Mouse (Mus musculus) hindbrain, embryonic 11.5 days (tissue): ENCODE results near the gene Cntrl. TPM values are rescaled to one million over a fixed set of nuclear protein-coding genes. Genes with fewer than 3 reads are reported as not detected.

ENCODE experiments used
- ATAC-seq: fragments of 200-750 bp; cut with Nextera tagmentation; 2 replicates; pipeline ENCODE4 v1.8.0; 2017; ENCODE audit warnings: mild to moderate bottlenecking, moderate TSS enrichment, moderate library complexity; ENCODE audit not compliant: low FRiP score
- DNase-seq: peaks from one replicate; pipeline ENCODE4 v3.0.0-alpha.2; 2015; ENCODE audit warnings: low spot score
- H3K27ac ChIP-seq: fragments of 300-500 bp; sonication (generic); 2 replicates; pipeline ENCODE4 v1.5.1; 2014; ENCODE audit warnings: mild to moderate bottlenecking, low read depth, low read length
- H3K27me3 ChIP-seq: fragments of 300-500 bp; sonication (generic); 2 replicates; pipeline ENCODE4 v1.6.1; 2014; ENCODE audit warnings: mild to moderate bottlenecking, low read length, moderate library complexity, mixed read lengths; ENCODE audit not compliant: control insufficient read depth, insufficient read depth
- H3K36me3 ChIP-seq: fragments of 300-500 bp; sonication (generic); 2 replicates; pipeline ENCODE4 v1.6.1; 2014; ENCODE audit warnings: mild to moderate bottlenecking, low read length, moderate library complexity, mixed read lengths; ENCODE audit not compliant: control insufficient read depth, insufficient read depth
- H3K4me1 ChIP-seq: fragments of 300-500 bp; sonication (generic); replicated peaks from 2 replicates; pipeline ENCODE4 v1.6.1; 2014; ENCODE audit warnings: low read length, mixed read lengths; ENCODE audit not compliant: control insufficient read depth, insufficient read depth
- H3K4me2 ChIP-seq: fragments of 300-500 bp; sonication (generic); replicated peaks from 2 replicates; pipeline ENCODE4 v1.6.1; 2014; ENCODE audit warnings: mild to moderate bottlenecking, low read depth, low read length
- H3K4me3 ChIP-seq: fragments of 300-500 bp; sonication (generic); 2 replicates; pipeline ENCODE4 v1.5.1; 2014; ENCODE audit warnings: low read depth, low read length
- H3K9ac ChIP-seq: fragments of 300-500 bp; sonication (generic); 2 replicates; pipeline ENCODE4 v1.6.1; 2014; ENCODE audit warnings: low read depth, low read length
- H3K9me3 ChIP-seq: fragments of 300-500 bp; sonication (generic); 2 replicates; pipeline ENCODE4 v1.6.1; 2016; ENCODE audit warnings: low read length; ENCODE audit not compliant: control insufficient read depth
- WGBS: fragments of 180-500 bp; shearing (Covaris S2); extraction: QIAGEN DNeasy Blood & Tissue Kit; methylation state at CpG from one replicate; pipeline ENCODE4 v1.1.7; 2014; 5-methylcytosine and 5-hydroxymethylcytosine counted together
- polyA plus RNA-seq: library from polyadenylated mRNA; unstranded; fragments of >200 nt; fragmentation: Nextera tagmentation; extraction: Ambion mirVana; gene quantifications from 2 replicates; pipeline ENCODE4 v1.2.1, GENCODE M21; 2014

Gene Cntrl
- polyA plus RNA-seq, 1 experiment from 2014 or later = 38.6 TPM

- Histone ChIP-seq H3K4me3 (no peak overlapping the region), H3K9me3 (no peaks in the 10 kb centered on the region), H3K36me3 (peaks cover 20% of the 10 kb centered on the region), H3K4me2 (no peak overlapping the region), H3K27me3 (no peaks in the 10 kb centered on the region), H3K9ac (no peak overlapping the region), H3K4me1 (no peaks in the 10 kb centered on the region), H3K27ac (no peak overlapping the region)
- ATAC-seq (no peak), DNase-seq (no peak)
- 94% methylated on average over 4 of the region's 4 CpGs for WGBS
Observed at GRCm38 (mm10) chr2:35172246-35172645, 63.0 kb downstream of the Cntrl start.

GRCm38 (mm10) chr2:35173666-35174065 is 64.4 kb downstream of the Cntrl start:
- no peak overlapping the region for H3K4me2 ChIP-seq
- WGBS = 92% methylated on average over 5 of the region's 5 CpGs
- no peak overlapping the region for H3K4me3 ChIP-seq
- no peak overlapping the region for H3K9ac ChIP-seq
- no peak for DNase-seq
- no peaks in the 10 kb centered on the region for H3K4me1 ChIP-seq
- H3K9me3 ChIP-seq = no peaks in the 10 kb centered on the region
- H3K27ac ChIP-seq = no peak overlapping the region
- peaks cover 17% of the 10 kb centered on the region for H3K36me3 ChIP-seq
- ATAC-seq = no peak
- no peaks in the 10 kb centered on the region for H3K27me3 ChIP-seq

GRCm38 (mm10) chr2:35174100-35174499 is 64.8 kb downstream of the Cntrl start:
- Histone ChIP-seq H3K9ac (no peak overlapping the region), H3K4me1 (no peaks in the 10 kb centered on the region), H3K9me3 (no peaks in the 10 kb centered on the region), H3K36me3 (peaks cover 17% of the 10 kb centered on the region), H3K4me3 (no peak overlapping the region), H3K4me2 (no peak overlapping the region), H3K27ac (no peak overlapping the region), H3K27me3 (no peaks in the 10 kb centered on the region)
- WGBS = 63% methylated on average over 5 of the region's 5 CpGs
- DNase-seq (no peak), ATAC-seq (no peak)

- H3K4me2 ChIP-seq = no peak overlapping the region
- H3K4me1 ChIP-seq = no peaks in the 10 kb centered on the region
- H3K27ac ChIP-seq = no peak overlapping the region
- no peaks in the 10 kb centered on the region for H3K27me3 ChIP-seq
- ATAC-seq (no peak), DNase-seq (no peak)
- H3K9me3 ChIP-seq = no peaks in the 10 kb centered on the region
- no peak overlapping the region for H3K4me3 ChIP-seq
- H3K9ac ChIP-seq = no peak overlapping the region
- 91% methylated on average over 12 of the region's 12 CpGs for WGBS
- H3K36me3 ChIP-seq = peaks cover 17% of the 10 kb centered on the region
Observed at GRCm38 (mm10) chr2:35175281-35176065, 66.2 kb downstream of the Cntrl start.

- H3K9ac ChIP-seq = no peak overlapping the region
- ATAC-seq (no peak), DNase-seq (no peak)
- H3K4me1 ChIP-seq = no peaks in the 10 kb centered on the region
- H3K9me3 ChIP-seq = no peaks in the 10 kb centered on the region
- no peak overlapping the region for H3K4me2 ChIP-seq
- WGBS = 89% methylated on average over 3 of the region's 3 CpGs
- peaks cover 5% of the 10 kb centered on the region for H3K36me3 ChIP-seq
- no peaks in the 10 kb centered on the region for H3K27me3 ChIP-seq
- no peak overlapping the region for H3K4me3 ChIP-seq
- no peak overlapping the region for H3K27ac ChIP-seq
Observed at GRCm38 (mm10) chr2:35178153-35178552, 68.9 kb downstream of the Cntrl start.

GRCm38 (mm10) chr2:35183115-35183673 is 73.9 kb downstream of the Cntrl start:
- no peak for ATAC-seq
- Histone ChIP-seq H3K9ac (no peak overlapping the region), H3K36me3 (peaks cover 4% of the 10 kb centered on the region; the same call in 1 of the 2 replicates)

GRCm38 (mm10) chr2:35188929-35189328 is 79.6 kb downstream of the Cntrl start:
- H3K4me1 ChIP-seq = no peaks in the 10 kb centered on the region
- ATAC-seq (no peak), DNase-seq (no peak)
- H3K27ac ChIP-seq = no peak overlapping the region
- no peak overlapping the region for H3K9ac ChIP-seq
- peaks cover 3% of the 10 kb centered on the region; the same call in 1 of the 2 replicates for H3K36me3 ChIP-seq
- H3K27me3 ChIP-seq = no peaks in the 10 kb centered on the region
- WGBS = 92% methylated on average over 5 of the region's 5 CpGs
- no peak overlapping the region for H3K4me3 ChIP-seq
- H3K4me2 ChIP-seq = no peak overlapping the region
- H3K9me3 ChIP-seq = no peaks in the 10 kb centered on the region

More at GRCm38 (mm10) chr2:35183115-35183673, 73.9 kb downstream of the Cntrl start:
- H3K9me3 ChIP-seq = no peaks in the 10 kb centered on the region
- 90% methylated on average over 6 of the region's 6 CpGs for WGBS
- H3K27me3 ChIP-seq = no peaks in the 10 kb centered on the region
- H3K4me3 ChIP-seq = no peak overlapping the region
- H3K27ac ChIP-seq = no peak overlapping the region
- no peaks in the 10 kb centered on the region for H3K4me1 ChIP-seq
- no peak for DNase-seq
- no peak overlapping the region for H3K4me2 ChIP-seq

- no peaks in the 10 kb centered on the region for H3K9me3 ChIP-seq
- ATAC-seq (no peak), DNase-seq (no peak)
- no peak overlapping the region for H3K4me3 ChIP-seq
- H3K27ac ChIP-seq = no peak overlapping the region
- H3K36me3 ChIP-seq = 0 out of 2 replicates have a peak, but pooled peaks cover 3% of the 10 kb centered on the region
- H3K4me1 ChIP-seq = no peaks in the 10 kb centered on the region
- no peaks in the 10 kb centered on the region for H3K27me3 ChIP-seq
- no peak overlapping the region for H3K9ac ChIP-seq
- WGBS = 83% methylated on average over 1 of the region's 1 CpGs
- H3K4me2 ChIP-seq = no peak overlapping the region
Observed at GRCm38 (mm10) chr2:35193976-35194375, 84.7 kb downstream of the Cntrl start.
